Mouse (Mus musculus): ENCODE data around the gene Usp47. TPM values are rescaled to one million over a fixed set of nuclear protein-coding genes. Genes with fewer than 3 reads are reported as not detected.

The Usp47 gene
- polyA plus RNA-seq, 1 experiment from 2014 or later: 119 TPM

DNA sequence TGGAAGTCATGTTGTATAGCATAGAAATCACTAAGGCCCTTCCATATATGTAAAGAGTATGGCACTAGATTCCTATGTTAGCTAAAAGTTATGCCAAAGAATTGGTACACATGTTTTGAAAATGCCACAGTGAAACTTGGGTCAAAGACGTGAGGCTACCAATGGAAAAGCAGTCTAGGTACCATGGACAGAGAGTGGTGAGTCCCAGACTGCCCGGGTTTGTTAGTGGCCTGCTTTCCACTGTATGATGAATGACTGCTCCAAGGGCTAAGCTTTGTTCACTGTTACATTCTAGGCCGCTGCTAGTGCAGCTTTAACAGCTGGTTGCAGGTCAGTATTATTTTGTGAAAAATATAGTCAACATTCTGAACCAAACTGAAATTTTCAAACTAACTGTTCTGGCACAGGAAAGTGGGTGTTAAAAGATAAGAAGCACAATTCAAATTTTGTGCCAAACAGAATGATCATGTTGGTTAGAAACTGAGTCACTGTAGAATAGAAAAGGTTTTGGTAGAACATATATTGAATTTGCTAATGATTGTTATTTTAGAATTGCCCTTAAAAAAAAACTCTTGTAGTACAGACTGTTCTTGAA, 22.6 kb downstream of the Usp47 start:
- no peaks in the 10 kb centered on the region for H3K36me3 ChIP-seq (ENCODE audit: control insufficient read depth, insufficient read depth, low read length)
- no peak overlapping the region for H3K27ac ChIP-seq (ENCODE audit: low read depth, low read length)
- H3K4me3 ChIP-seq (ENCODE audit: low read depth, low read length): no peak overlapping the region
- no peaks in the 10 kb centered on the region for H3K9me3 ChIP-seq (ENCODE audit: control insufficient read depth, low read length)
- 58% methylated on average over 3 of the region's 3 CpGs for WGBS
- H3K27me3 ChIP-seq (ENCODE audit: control insufficient read depth, insufficient read depth, low read length): no peaks in the 10 kb centered on the region
- no peaks in the 10 kb centered on the region for H3K4me1 ChIP-seq (ENCODE audit: control insufficient read depth, insufficient read depth, low read length)
- no peak for DNase-seq (ENCODE audit: low spot score)
- no peak overlapping the region for H3K4me2 ChIP-seq (ENCODE audit: low read depth)
- no peak overlapping the region for H3K9ac ChIP-seq (ENCODE audit: low read length)
- no peak for ATAC-seq (ENCODE audit: insufficient read depth, low FRiP score, low TSS enrichment)

DNA sequence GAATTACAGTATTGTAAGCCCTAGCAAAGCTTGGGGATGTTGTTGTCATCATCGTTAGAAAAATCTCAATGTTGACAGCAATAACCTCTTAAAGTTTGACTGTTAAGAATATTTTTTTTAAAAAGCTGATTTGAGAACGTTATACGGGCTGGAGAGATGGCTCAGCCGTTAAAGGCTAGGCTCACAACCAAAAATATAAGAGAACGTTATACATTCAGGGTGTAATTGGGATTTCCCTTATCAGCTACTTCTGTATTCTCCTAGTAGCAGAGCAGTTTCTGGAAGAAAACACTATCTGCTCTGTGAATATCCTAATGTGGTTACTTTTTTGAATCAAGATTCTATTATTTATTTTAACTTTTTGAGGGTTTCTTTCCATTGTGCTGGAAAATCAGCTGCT, 25.3 kb downstream of the Usp47 start:
- no peaks in the 10 kb centered on the region for H3K36me3 ChIP-seq (ENCODE audit: control insufficient read depth, insufficient read depth, low read length)
- no peaks in the 10 kb centered on the region for H3K27me3 ChIP-seq (ENCODE audit: control insufficient read depth, insufficient read depth, low read length)
- DNase-seq (ENCODE audit: low spot score): no peak
- H3K4me1 ChIP-seq (ENCODE audit: control insufficient read depth, insufficient read depth, low read length): no peaks in the 10 kb centered on the region
- H3K9me3 ChIP-seq (ENCODE audit: control insufficient read depth, low read length): no peaks in the 10 kb centered on the region
- ATAC-seq (ENCODE audit: insufficient read depth, low FRiP score, low TSS enrichment): no peak
- 95% methylated on average over 5 of the region's 5 CpGs for WGBS
- no peak overlapping the region for H3K4me3 ChIP-seq (ENCODE audit: low read depth, low read length)
- no peak overlapping the region for H3K4me2 ChIP-seq (ENCODE audit: low read depth)
- H3K9ac ChIP-seq (ENCODE audit: low read length): no peak overlapping the region
- no peak overlapping the region for H3K27ac ChIP-seq (ENCODE audit: low read depth, low read length)

DNA sequence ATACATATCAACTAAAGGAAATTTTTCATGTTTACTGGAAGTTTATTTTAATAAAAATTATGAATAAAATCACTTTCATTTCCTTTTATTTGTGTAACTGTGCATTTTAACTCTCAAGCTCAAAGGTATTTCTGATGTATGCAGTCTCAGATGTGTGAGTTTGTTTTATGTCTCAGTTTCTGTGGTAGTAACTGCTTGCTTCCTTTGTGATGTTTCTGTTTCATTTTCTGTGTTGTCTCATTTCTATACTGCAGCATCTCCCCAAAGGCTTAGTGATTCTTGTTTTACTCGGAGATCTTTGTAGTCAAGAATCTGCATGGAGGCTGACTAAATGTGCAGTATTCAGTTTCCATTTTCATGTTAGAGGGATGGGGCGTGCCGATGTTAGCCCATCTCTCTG, 30.4 kb downstream of the Usp47 start:
- Histone ChIP-seq H3K4me3 (ENCODE audit: low read depth, low read length) (no peak overlapping the region), H3K36me3 (ENCODE audit: control insufficient read depth, insufficient read depth, low read length) (no peaks in the 10 kb centered on the region), H3K27me3 (ENCODE audit: control insufficient read depth, insufficient read depth, low read length) (no peaks in the 10 kb centered on the region), H3K4me1 (ENCODE audit: control insufficient read depth, insufficient read depth, low read length) (no peaks in the 10 kb centered on the region), H3K9ac (ENCODE audit: low read length) (no peak overlapping the region), H3K9me3 (ENCODE audit: control insufficient read depth, low read length) (no peaks in the 10 kb centered on the region), H3K27ac (ENCODE audit: low read depth, low read length) (no peak overlapping the region), H3K4me2 (ENCODE audit: low read depth) (no peak overlapping the region)
- ATAC-seq (ENCODE audit: insufficient read depth, low FRiP score, low TSS enrichment) (no peak), DNase-seq (ENCODE audit: low spot score) (no peak)
- WGBS: 96% methylated on average over 3 of the region's 3 CpGs

DNA sequence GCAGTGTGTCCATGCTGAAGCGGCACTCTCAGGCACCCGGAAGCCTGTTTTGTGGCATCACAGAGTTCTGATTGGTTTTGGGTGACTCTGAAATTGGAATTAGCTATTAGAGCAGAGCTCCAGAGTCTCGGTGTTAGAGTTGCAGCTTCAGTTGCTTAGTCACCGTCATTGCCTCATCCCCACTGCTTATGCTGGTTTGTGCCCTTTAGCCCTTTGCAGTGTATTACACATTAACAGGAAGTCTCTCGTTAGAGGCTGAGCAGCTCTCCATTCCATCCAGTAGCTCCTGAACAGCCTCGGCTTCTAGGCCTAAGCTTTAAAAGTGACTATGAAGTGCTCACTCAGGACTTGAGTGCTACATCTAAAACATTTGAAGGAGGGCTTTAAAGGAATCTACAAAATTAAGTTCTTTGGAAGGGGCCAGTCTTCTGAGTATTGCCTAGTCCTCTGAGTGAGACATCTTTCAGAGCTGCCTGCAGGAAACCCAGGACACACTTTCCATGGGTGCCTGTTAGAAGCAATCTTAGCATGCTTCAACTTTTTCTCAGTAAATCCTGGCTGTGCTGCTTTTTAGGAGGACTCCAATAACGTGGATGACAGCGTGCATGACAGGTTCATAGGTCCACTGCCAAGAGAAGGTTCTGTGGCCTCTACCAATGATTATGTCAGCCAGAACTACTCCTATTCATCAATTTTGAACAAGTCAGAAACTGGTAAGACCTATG, 32.8 kb downstream of the Usp47 start:
- Histone ChIP-seq H3K9ac (ENCODE audit: low read length) (no peak overlapping the region), H3K9me3 (ENCODE audit: control insufficient read depth, low read length) (no peaks in the 10 kb centered on the region), H3K27me3 (ENCODE audit: control insufficient read depth, insufficient read depth, low read length) (no peaks in the 10 kb centered on the region), H3K36me3 (ENCODE audit: control insufficient read depth, insufficient read depth, low read length) (no peaks in the 10 kb centered on the region; the same call in 1 of the 2 replicates), H3K27ac (ENCODE audit: low read depth, low read length) (no peak overlapping the region), H3K4me2 (ENCODE audit: low read depth) (no peak overlapping the region), H3K4me1 (ENCODE audit: control insufficient read depth, insufficient read depth, low read length) (no peaks in the 10 kb centered on the region), H3K4me3 (ENCODE audit: low read depth, low read length) (no peak overlapping the region)
- DNase-seq (ENCODE audit: low spot score): no peak
- WGBS: 85% methylated on average over 8 of the region's 8 CpGs
- no peak for ATAC-seq (ENCODE audit: insufficient read depth, low FRiP score, low TSS enrichment)

DNA sequence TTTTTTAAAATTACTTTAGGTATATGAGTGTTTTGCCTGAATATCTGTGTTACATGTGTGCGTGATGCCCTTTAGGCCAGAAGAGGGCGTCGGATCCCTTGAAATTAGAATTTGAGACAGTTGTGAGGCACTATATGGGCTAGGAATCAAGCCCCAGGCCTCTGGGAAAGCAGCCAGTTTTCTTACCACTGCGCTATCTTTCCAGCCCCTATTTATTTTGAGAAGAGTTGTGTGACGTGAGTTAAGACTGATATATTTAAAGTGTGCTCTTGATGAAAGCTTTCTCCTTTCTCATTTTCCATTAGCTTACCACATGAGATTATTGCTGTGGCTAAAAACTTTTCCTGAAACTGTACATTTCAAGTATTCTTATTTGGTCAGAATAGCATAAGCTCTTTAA, 51.6 kb downstream of the Usp47 start:
- DNase-seq (ENCODE audit: low spot score) (no peak), ATAC-seq (ENCODE audit: insufficient read depth, low FRiP score, low TSS enrichment) (no peak)
- WGBS: 92% methylated on average over 5 of the region's 5 CpGs
- Histone ChIP-seq H3K36me3 (ENCODE audit: control insufficient read depth, insufficient read depth, low read length) (peaks cover 2% of the 10 kb centered on the region), H3K9ac (ENCODE audit: low read length) (no peak overlapping the region), H3K4me3 (ENCODE audit: low read depth, low read length) (no peak overlapping the region), H3K27ac (ENCODE audit: low read depth, low read length) (no peak overlapping the region), H3K27me3 (ENCODE audit: control insufficient read depth, insufficient read depth, low read length) (no peaks in the 10 kb centered on the region), H3K4me1 (ENCODE audit: control insufficient read depth, insufficient read depth, low read length) (no peaks in the 10 kb centered on the region), H3K4me2 (ENCODE audit: low read depth) (no peak overlapping the region), H3K9me3 (ENCODE audit: control insufficient read depth, low read length) (no peaks in the 10 kb centered on the region)

DNA sequence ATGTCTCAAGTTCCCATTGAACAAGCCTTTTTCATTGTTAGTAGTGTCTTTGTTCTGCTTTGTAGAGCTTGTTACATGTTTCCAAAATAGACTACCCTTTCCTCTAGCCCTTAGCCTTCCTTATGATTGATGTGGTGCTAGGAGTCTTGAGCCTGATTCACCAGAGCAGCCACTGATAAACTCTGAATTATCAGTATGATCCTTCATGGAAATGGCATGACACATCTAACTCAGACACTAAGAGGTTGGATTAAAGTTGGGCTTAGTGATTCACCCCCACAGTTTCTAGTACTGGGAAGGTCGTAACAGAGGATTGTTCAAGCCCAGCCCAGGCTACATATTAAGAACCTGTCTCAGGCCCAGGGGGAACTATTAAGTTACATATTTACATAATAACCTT, 59.3 kb downstream of the Usp47 start:
- H3K36me3 ChIP-seq (ENCODE audit: control insufficient read depth, insufficient read depth, low read length): peaks cover 4% of the 10 kb centered on the region; the same call in 1 of the 2 replicates
- no peak overlapping the region for H3K4me2 ChIP-seq (ENCODE audit: low read depth)
- H3K4me1 ChIP-seq (ENCODE audit: control insufficient read depth, insufficient read depth, low read length): no peaks in the 10 kb centered on the region
- no peak overlapping the region for H3K27ac ChIP-seq (ENCODE audit: low read depth, low read length)
- H3K9ac ChIP-seq (ENCODE audit: low read length): no peak overlapping the region
- H3K4me3 ChIP-seq (ENCODE audit: low read depth, low read length): no peak overlapping the region
- 81% methylated on average over 1 of the region's 1 CpGs for WGBS
- no peak for ATAC-seq (ENCODE audit: insufficient read depth, low FRiP score, low TSS enrichment)
- DNase-seq (ENCODE audit: low spot score): no peak
- H3K27me3 ChIP-seq (ENCODE audit: control insufficient read depth, insufficient read depth, low read length): no peaks in the 10 kb centered on the region
- no peaks in the 10 kb centered on the region for H3K9me3 ChIP-seq (ENCODE audit: control insufficient read depth, low read length)

DNA sequence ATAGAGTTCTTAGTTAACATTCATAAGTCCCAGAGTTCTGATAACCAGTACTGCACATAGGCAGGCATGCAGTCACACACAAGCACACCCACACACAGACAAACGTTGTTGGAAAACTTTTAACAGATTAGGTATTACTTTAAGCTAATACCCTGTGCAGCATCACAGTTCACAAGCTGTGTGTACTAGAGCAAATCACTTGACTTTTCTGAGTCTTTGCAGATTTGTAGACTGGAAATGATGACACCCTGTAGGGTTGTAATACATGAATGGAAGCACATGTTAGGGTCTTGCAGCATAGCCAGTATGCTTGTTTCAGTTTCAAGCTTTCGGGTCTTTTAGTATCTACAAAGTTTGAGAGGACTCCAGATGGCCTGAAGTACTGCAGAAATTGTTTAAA, 60.9 kb downstream of the Usp47 start:
- DNase-seq (ENCODE audit: low spot score): no peak
- no peak for ATAC-seq (ENCODE audit: insufficient read depth, low FRiP score, low TSS enrichment)
- Histone ChIP-seq H3K9ac (ENCODE audit: low read length) (no peak overlapping the region), H3K4me2 (ENCODE audit: low read depth) (no peak overlapping the region), H3K9me3 (ENCODE audit: control insufficient read depth, low read length) (no peaks in the 10 kb centered on the region), H3K36me3 (ENCODE audit: control insufficient read depth, insufficient read depth, low read length) (peaks cover 4% of the 10 kb centered on the region; the same call in 1 of the 2 replicates), H3K27me3 (ENCODE audit: control insufficient read depth, insufficient read depth, low read length) (no peaks in the 10 kb centered on the region), H3K27ac (ENCODE audit: low read depth, low read length) (no peak overlapping the region), H3K4me3 (ENCODE audit: low read depth, low read length) (no peak overlapping the region), H3K4me1 (ENCODE audit: control insufficient read depth, insufficient read depth, low read length) (no peaks in the 10 kb centered on the region)
- WGBS: 79% methylated on average over 2 of the region's 2 CpGs

DNA sequence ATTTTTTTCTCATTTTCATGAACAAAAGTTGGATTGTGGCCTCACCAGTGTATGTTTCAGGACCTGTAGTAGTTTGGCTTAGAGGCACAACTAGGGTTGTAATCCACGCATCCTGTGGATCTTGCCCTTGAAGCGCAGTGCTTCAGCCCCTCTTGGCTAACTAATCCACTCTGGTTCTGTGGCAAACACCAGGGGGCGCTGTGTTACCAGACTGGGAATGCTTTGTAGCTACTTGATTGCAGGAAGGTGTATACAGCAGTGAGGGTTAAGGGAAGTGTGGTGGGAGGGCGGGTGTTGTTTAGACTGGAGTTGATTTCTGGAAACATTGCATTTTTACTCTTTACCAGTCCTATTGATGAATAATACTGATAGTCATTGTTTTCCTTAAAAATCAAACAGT, 61.8 kb downstream of the Usp47 start:
- 42% methylated on average over 4 of the region's 4 CpGs for WGBS
- H3K4me3 ChIP-seq (ENCODE audit: low read depth, low read length): no peak overlapping the region
- ATAC-seq (ENCODE audit: insufficient read depth, low FRiP score, low TSS enrichment) (no peak), DNase-seq (ENCODE audit: low spot score) (peak; percentile 86)
- no peak overlapping the region for H3K9ac ChIP-seq (ENCODE audit: low read length)
- H3K4me1 ChIP-seq (ENCODE audit: control insufficient read depth, insufficient read depth, low read length): no peaks in the 10 kb centered on the region
- no peak overlapping the region for H3K4me2 ChIP-seq (ENCODE audit: low read depth)
- no peaks in the 10 kb centered on the region for H3K9me3 ChIP-seq (ENCODE audit: control insufficient read depth, low read length)
- no peaks in the 10 kb centered on the region for H3K27me3 ChIP-seq (ENCODE audit: control insufficient read depth, insufficient read depth, low read length)
- no peak overlapping the region for H3K27ac ChIP-seq (ENCODE audit: low read depth, low read length)
- peaks cover 4% of the 10 kb centered on the region; the same call in 1 of the 2 replicates for H3K36me3 ChIP-seq (ENCODE audit: control insufficient read depth, insufficient read depth, low read length)

DNA sequence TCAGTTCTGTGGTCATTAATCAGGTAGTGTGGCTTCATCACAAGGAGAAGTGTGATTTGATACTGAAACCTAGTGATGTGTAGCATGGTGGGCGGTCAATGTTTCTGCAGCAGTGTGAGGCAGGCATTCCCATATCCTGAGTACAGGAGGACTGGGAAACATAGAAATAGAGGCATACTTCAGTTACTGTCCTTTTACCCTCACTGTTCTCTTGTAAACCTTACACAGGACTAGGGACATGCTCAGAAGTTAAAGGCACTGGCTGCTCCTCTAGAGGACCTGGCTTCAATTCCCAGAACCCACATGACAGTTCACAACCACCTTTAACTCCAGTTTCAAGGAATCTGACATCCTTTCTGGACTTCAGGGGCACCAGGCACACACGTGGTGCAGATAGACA, 62.9 kb downstream of the Usp47 start:
- H3K4me1 ChIP-seq (ENCODE audit: control insufficient read depth, insufficient read depth, low read length): no peaks in the 10 kb centered on the region
- DNase-seq (ENCODE audit: low spot score) (no peak), ATAC-seq (ENCODE audit: insufficient read depth, low FRiP score, low TSS enrichment) (no peak)
- no peaks in the 10 kb centered on the region for H3K27me3 ChIP-seq (ENCODE audit: control insufficient read depth, insufficient read depth, low read length)
- no peak overlapping the region for H3K4me2 ChIP-seq (ENCODE audit: low read depth)
- no peak overlapping the region for H3K27ac ChIP-seq (ENCODE audit: low read depth, low read length)
- H3K4me3 ChIP-seq (ENCODE audit: low read depth, low read length): no peak overlapping the region
- H3K36me3 ChIP-seq (ENCODE audit: control insufficient read depth, insufficient read depth, low read length): peaks cover 6% of the 10 kb centered on the region; the same call in 1 of the 2 replicates
- H3K9me3 ChIP-seq (ENCODE audit: control insufficient read depth, low read length): no peaks in the 10 kb centered on the region
- H3K9ac ChIP-seq (ENCODE audit: low read length): no peak overlapping the region
- 97% methylated on average over 2 of the region's 2 CpGs for WGBS

Data from neural tube, embryonic 11.5 days (tissue).